Mouse (Mus musculus): ENCODE data around the gene Styx.

DNA sequence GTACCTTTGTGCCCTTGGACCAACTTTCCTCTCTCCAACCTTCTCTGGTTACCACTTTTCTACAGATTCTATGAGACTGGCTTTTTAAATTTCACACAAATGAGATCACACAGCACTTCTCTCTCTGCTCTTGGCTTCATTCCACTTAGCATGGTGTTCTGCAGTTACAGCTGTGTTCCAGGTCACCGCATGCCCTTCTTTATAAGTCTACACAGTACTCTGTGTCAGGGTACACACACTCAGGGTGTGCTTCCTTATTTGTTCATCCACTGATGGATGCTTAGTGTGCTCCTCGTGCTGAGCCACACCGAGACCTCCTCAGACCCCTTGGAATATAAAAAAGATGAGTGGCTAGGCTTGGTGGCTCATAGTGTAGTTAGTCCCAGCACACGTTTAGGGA is 30.8 kb upstream of the Styx start:
- TF ChIP-seq CTCF (IDR thresholded peaks at IDR 0.05; ENCODE audit: low read depth, low read length) (no peak), GATA1 (IDR thresholded peaks at IDR 0.05; ENCODE audit: borderline replicate concordance, low read length) (no peak), GATA2 (IDR thresholded peaks at IDR 0.05; ENCODE audit: borderline replicate concordance, low read depth, low read length) (no peak)

All from G1E (cell line).